Mouse (Mus musculus) gastrocnemius, postnatal 36 days (tissue): ENCODE measurements at regions not wholly inside any gene's neighbourhood (a gene's known extent, or its start where the extent isn't known, plus 50 kb on each side); places are given as distances from the start of the nearest gene placed in this dataset.
"Not testable (repeated sequence)": the region's sequence is repeated elsewhere in the genome, so short reads cannot be mapped to it uniquely, and the experiment has no call there.

Source experiments
- DNase-seq, 2 experiments: peaks; one replicate each; pipeline ENCODE4 v3.0.0; 2022
- intact Hi-C: fragments of 180-260 bp; cut with DNase I; formaldehyde crosslinking; loops from one replicate; pipeline ENCODE4 v1.15.1; 2025

GRCm38 (mm10) chr12:95384248-95384964 lies 307.6 kb upstream of the Flrt2 start:
- intact Hi-C loops = no loop called here
- no peak for DNase-seq

- intact Hi-C loops = no loop called here
- DNase-seq = no peak
Observed at GRCm38 (mm10) chr12:95385688-95386087, 306.3 kb upstream of the Flrt2 start.

- intact Hi-C loops = no loop called here
- DNase-seq = no peak
Observed at GRCm38 (mm10) chr12:95388185-95388584, 303.8 kb upstream of the Flrt2 start.

GRCm38 (mm10) chr12:95392821-95393220 lies 299.2 kb upstream of the Flrt2 start:
- intact Hi-C loops = no loop called here

GRCm38 (mm10) chr12:95394991-95395530 lies 297.0 kb upstream of the Flrt2 start:
- intact Hi-C loops = no loop called here
- DNase-seq = no peak

More at GRCm38 (mm10) chr12:95392821-95393220, 299.2 kb upstream of the Flrt2 start:
- no peak for DNase-seq

GRCm38 (mm10) chr12:95420861-95421260 lies 271.2 kb upstream of the Flrt2 start:
- no peak for DNase-seq
- intact Hi-C loops = no loop called here

- intact Hi-C loops = no loop called here
- no peak for DNase-seq
Observed at GRCm38 (mm10) chr12:95424739-95425138, 267.3 kb upstream of the Flrt2 start.

GRCm38 (mm10) chr12:95437226-95437625 lies 254.8 kb upstream of the Flrt2 start:
- intact Hi-C loops = no loop called here
- DNase-seq = no peak

- intact Hi-C loops = no loop called here
- DNase-seq = no peak
Observed at GRCm38 (mm10) chr12:95457480-95457879, 234.5 kb upstream of the Flrt2 start.

GRCm38 (mm10) chr12:95466502-95467490 lies 225.2 kb upstream of the Flrt2 start:
- intact Hi-C loops = no loop called here
- DNase-seq = no peak

- DNase-seq = no peak
- intact Hi-C loops = no loop called here
Observed at GRCm38 (mm10) chr12:95469897-95470296, 222.1 kb upstream of the Flrt2 start.

- intact Hi-C loops = no loop called here
- DNase-seq = no peak
Observed at GRCm38 (mm10) chr12:95486502-95486901, 205.5 kb upstream of the Flrt2 start.

- DNase-seq = no peak
- intact Hi-C loops = no loop called here
Observed at GRCm38 (mm10) chr12:95488371-95488770, 203.7 kb upstream of the Flrt2 start.

GRCm38 (mm10) chr12:95489374-95489773 lies 202.7 kb upstream of the Flrt2 start:
- intact Hi-C loops = no loop called here
- no peak for DNase-seq

- intact Hi-C loops = no loop called here
- no peak for DNase-seq
Observed at GRCm38 (mm10) chr12:95489848-95490247, 202.2 kb upstream of the Flrt2 start.

- DNase-seq = peak in 1 of 2 experiments; percentile 12
- intact Hi-C loops = not testable (repeated sequence)
Observed at GRCm38 (mm10) chr12:95491806-95492436, 200.1 kb upstream of the Flrt2 start.

- DNase-seq = no peak
- intact Hi-C loops = no loop called here
Observed at GRCm38 (mm10) chr12:95501443-95501842, 190.6 kb upstream of the Flrt2 start.

- intact Hi-C loops = no loop called here
- DNase-seq = no peak
Observed at GRCm38 (mm10) chr12:95520008-95520407, 172.0 kb upstream of the Flrt2 start.

GRCm38 (mm10) chr12:95522052-95522451 lies 170.0 kb upstream of the Flrt2 start:
- DNase-seq = no peak
- intact Hi-C loops = no loop called here

- intact Hi-C loops = no loop called here
- DNase-seq = no peak
Observed at GRCm38 (mm10) chr12:95533888-95534639, 158.0 kb upstream of the Flrt2 start.
